Mouse (Mus musculus): Measurements from ENCODE around the gene Klhdc7a. TPM values are rescaled to one million over a fixed set of nuclear protein-coding genes. Genes with fewer than 3 reads are reported as not detected.

Gene Klhdc7a
- total RNA-seq, 2 experiments from 2014 or later: 7.7 to 8.1 TPM

Small RNA genes within 50 kb of the gene (microRNA-seq; reads per million reads assigned to microRNA genes)
- gene Mir2139: 0 reads per million in 2 experiments

Other genes with a start within 250 kb of the Klhdc7a start
- gene Pax7, start 134.5 kb downstream of the Klhdc7a start, total RNA-seq (2021): not detected

Data from left cerebral cortex, postnatal 25 days (tissue).